Mouse (Mus musculus) lung, embryonic 16.5 days (tissue): ENCODE results near the gene Sys1. TPM values are rescaled to one million over a fixed set of nuclear protein-coding genes. Genes with fewer than 3 reads are reported as not detected.
A peak's percentile ranks its signal among the peaks of the same experiment; 100 is the strongest.

Experiments
- ATAC-seq: fragments of 200-750 bp; cut with Nextera tagmentation; 2 replicates; pipeline ENCODE4 v1.8.0; 2017; ENCODE audit warnings: low read depth, mild to moderate bottlenecking, moderate library complexity
- H3K27ac ChIP-seq: fragments of 300-500 bp; sonication (generic); 2 replicates; pipeline ENCODE4 v1.5.1; 2014; ENCODE audit warnings: mild to moderate bottlenecking, control low read depth, low read length
- H3K27me3 ChIP-seq: fragments of 300-500 bp; sonication (generic); 2 replicates; pipeline ENCODE4 v1.6.1; 2014; ENCODE audit warnings: low read depth, low read length, mixed read lengths; ENCODE audit not compliant: control insufficient read depth, insufficient read depth
- H3K36me3 ChIP-seq: fragments of 300-500 bp; sonication (generic); 2 replicates; pipeline ENCODE4 v1.6.1; 2014; ENCODE audit warnings: low read length; ENCODE audit not compliant: control insufficient read depth, insufficient read depth
- H3K4me1 ChIP-seq: fragments of 300-500 bp; sonication (generic); replicated peaks from 2 replicates; pipeline ENCODE4 v1.6.1; 2014; ENCODE audit warnings: low read length, mixed read lengths; ENCODE audit not compliant: control insufficient read depth, insufficient read depth
- H3K4me2 ChIP-seq: fragments of 300-500 bp; sonication (generic); 2 replicates; pipeline ENCODE4 v1.6.1; 2014; ENCODE audit warnings: low read depth, low read length, control low read depth
- H3K4me3 ChIP-seq: fragments of 300-500 bp; sonication (generic); 2 replicates; pipeline ENCODE4 v1.5.1; 2014; ENCODE audit warnings: mild to moderate bottlenecking, low read length, control low read depth
- H3K9ac ChIP-seq: fragments of 300-500 bp; sonication (generic); 2 replicates; pipeline ENCODE4 v1.6.1; 2014; ENCODE audit warnings: low read length, control low read depth
- H3K9me3 ChIP-seq: fragments of 300-500 bp; sonication (generic); 2 replicates; pipeline ENCODE4 v1.6.1; 2016; ENCODE audit warnings: low read length; ENCODE audit not compliant: control insufficient read depth
- WGBS: fragments of 180-500 bp; shearing (Covaris S2); extraction: QIAGEN DNeasy Blood & Tissue Kit; methylation state at CpG from one replicate; pipeline ENCODE4 v1.1.7; 2014; 5-methylcytosine and 5-hydroxymethylcytosine counted together
- polyA plus RNA-seq: library from polyadenylated mRNA; unstranded; fragments of >200 nt; fragmentation: Nextera tagmentation; extraction: Ambion mirVana; gene quantifications from 2 replicates; pipeline ENCODE4 v1.2.1, GENCODE M21; 2015

The Sys1 gene
- polyA plus RNA-seq, 1 experiment from 2014 or later = 59.9 TPM

- H3K27me3 ChIP-seq = no peaks in the 10 kb centered on the region
- peak; percentile 57 for ATAC-seq
- peaks cover 2% of the 10 kb centered on the region for H3K4me1 ChIP-seq
- no peak overlapping the region for H3K9ac ChIP-seq
- no peak overlapping the region for H3K4me3 ChIP-seq
- 56% methylated on average over 8 of the region's 8 CpGs for WGBS
- H3K9me3 ChIP-seq = 0 out of 2 replicates have a peak, but pooled peaks cover 3% of the 10 kb centered on the region
- peak overlapping the region; percentile 47; the same call in 1 of the 2 replicates for H3K27ac ChIP-seq
- no peak overlapping the region for H3K4me2 ChIP-seq
- no peaks in the 10 kb centered on the region for H3K36me3 ChIP-seq
Measured at GRCm38 (mm10) chr2:164513389-164513788, 56.6 kb downstream of the Sys1 start.

GRCm38 (mm10) chr2:164514916-164515315 lies 58.2 kb downstream of the Sys1 start:
- 0 out of 2 replicates have a peak, but pooled peaks cover 3% of the 10 kb centered on the region for H3K9me3 ChIP-seq
- no peaks in the 10 kb centered on the region for H3K36me3 ChIP-seq
- peaks cover 2% of the 10 kb centered on the region for H3K4me1 ChIP-seq
- H3K9ac ChIP-seq = no peak overlapping the region
- no peak for ATAC-seq
- WGBS = 63% methylated on average over 3 of the region's 3 CpGs
- H3K4me2 ChIP-seq = no peak overlapping the region
- H3K4me3 ChIP-seq = no peak overlapping the region
- H3K27me3 ChIP-seq = no peaks in the 10 kb centered on the region
- no peak overlapping the region for H3K27ac ChIP-seq

GRCm38 (mm10) chr2:164515897-164516296 lies 59.1 kb downstream of the Sys1 start:
- Histone ChIP-seq H3K4me3 (no peak overlapping the region), H3K9me3 (0 out of 2 replicates have a peak, but pooled peaks cover 3% of the 10 kb centered on the region), H3K4me2 (no peak overlapping the region), H3K36me3 (no peaks in the 10 kb centered on the region), H3K27me3 (no peaks in the 10 kb centered on the region), H3K27ac (no peak overlapping the region), H3K4me1 (peaks cover 2% of the 10 kb centered on the region; the same call in 1 of the 2 replicates), H3K9ac (no peak overlapping the region)
- 76% methylated on average over 9 of the region's 9 CpGs for WGBS
- ATAC-seq = no peak

GRCm38 (mm10) chr2:164516592-164516991 lies 59.8 kb downstream of the Sys1 start:
- Histone ChIP-seq H3K4me1 (peaks cover 2% of the 10 kb centered on the region; the same call in 1 of the 2 replicates), H3K4me2 (no peak overlapping the region), H3K27me3 (no peaks in the 10 kb centered on the region), H3K4me3 (no peak overlapping the region), H3K36me3 (no peaks in the 10 kb centered on the region), H3K9ac (no peak overlapping the region), H3K27ac (no peak overlapping the region), H3K9me3 (0 out of 2 replicates have a peak, but pooled peaks cover 3% of the 10 kb centered on the region)
- no peak for ATAC-seq
- 64% methylated on average over 11 of the region's 11 CpGs for WGBS

- Histone ChIP-seq H3K27me3 (no peaks in the 10 kb centered on the region), H3K9me3 (0 out of 2 replicates have a peak, but pooled peaks cover 3% of the 10 kb centered on the region), H3K9ac (no peak overlapping the region), H3K4me2 (no peak overlapping the region), H3K36me3 (no peaks in the 10 kb centered on the region), H3K4me3 (no peak overlapping the region), H3K4me1 (peaks cover 2% of the 10 kb centered on the region; the same call in 1 of the 2 replicates), H3K27ac (no peak overlapping the region)
- 30% methylated on average over 10 of the region's 10 CpGs for WGBS
- peak; percentile 32; the same call in 1 of the 2 replicates for ATAC-seq
Measured at GRCm38 (mm10) chr2:164517485-164518221, 60.9 kb downstream of the Sys1 start.

- Histone ChIP-seq H3K36me3 (no peaks in the 10 kb centered on the region), H3K27ac (no peak overlapping the region), H3K9ac (no peak overlapping the region), H3K27me3 (no peaks in the 10 kb centered on the region), H3K4me1 (peaks cover 2% of the 10 kb centered on the region; the same call in 1 of the 2 replicates), H3K4me3 (no peak overlapping the region), H3K9me3 (0 out of 2 replicates have a peak, but pooled peaks cover 3% of the 10 kb centered on the region), H3K4me2 (no peak overlapping the region)
- no peak for ATAC-seq
- WGBS = 45% methylated on average over 11 of the region's 11 CpGs
Measured at GRCm38 (mm10) chr2:164518266-164519170, 61.8 kb downstream of the Sys1 start.

GRCm38 (mm10) chr2:164519171-164519526 lies 62.4 kb downstream of the Sys1 start:
- Histone ChIP-seq H3K4me2 (no peak overlapping the region), H3K27ac (no peak overlapping the region), H3K27me3 (no peaks in the 10 kb centered on the region), H3K9me3 (0 out of 2 replicates have a peak, but pooled peaks cover 3% of the 10 kb centered on the region), H3K36me3 (no peaks in the 10 kb centered on the region), H3K4me3 (no peak overlapping the region), H3K9ac (no peak overlapping the region), H3K4me1 (peaks cover 2% of the 10 kb centered on the region; the same call in 1 of the 2 replicates)
- 73% methylated on average over 6 of the region's 6 CpGs for WGBS
- no peak for ATAC-seq

- 15% methylated on average over 3 of the region's 3 CpGs for WGBS
- Histone ChIP-seq H3K36me3 (no peaks in the 10 kb centered on the region), H3K9ac (no peak overlapping the region), H3K27ac (no peak overlapping the region), H3K27me3 (no peaks in the 10 kb centered on the region), H3K4me1 (peaks cover 2% of the 10 kb centered on the region; the same call in 1 of the 2 replicates), H3K4me3 (no peak overlapping the region), H3K4me2 (no peak overlapping the region), H3K9me3 (0 out of 2 replicates have a peak, but pooled peaks cover 3% of the 10 kb centered on the region)
- ATAC-seq = peak; percentile 69
Measured at GRCm38 (mm10) chr2:164520782-164521181, 64.0 kb downstream of the Sys1 start.

GRCm38 (mm10) chr2:164521841-164522240 lies 65.1 kb downstream of the Sys1 start:
- peak; percentile 57; the same call in 1 of the 2 replicates for ATAC-seq
- H3K36me3 ChIP-seq = no peaks in the 10 kb centered on the region

More at GRCm38 (mm10) chr2:164521841-164522240, 65.1 kb downstream of the Sys1 start:
- H3K4me1 ChIP-seq = no peaks in the 10 kb centered on the region; the same call in 1 of the 2 replicates
- no peak overlapping the region for H3K4me3 ChIP-seq
- 14% methylated on average over 11 of the region's 11 CpGs for WGBS
- H3K4me2 ChIP-seq = peak overlapping the region; percentile 25
- H3K27me3 ChIP-seq = no peaks in the 10 kb centered on the region
- no peaks in the 10 kb centered on the region for H3K9me3 ChIP-seq
- no peak overlapping the region for H3K9ac ChIP-seq
- peak overlapping the region; percentile 49; the same call in 1 of the 2 replicates for H3K27ac ChIP-seq
